Mouse (Mus musculus) adrenal gland (tissue): ENCODE measurements around the gene Frmpd1.

Experiments
- intact Hi-C: fragments of 180-260 bp; cut with DNase I; formaldehyde crosslinking; loops from one replicate; pipeline ENCODE4 v1.15.1; 2025

The Frmpd1 gene

GRCm38 (mm10) chr4:45311056-45311455, 126.4 kb downstream of the Frmpd1 start:
- intact Hi-C loops, result no loop called here

GRCm38 (mm10) chr4:45320159-45320816, 135.6 kb downstream of the Frmpd1 start:
- intact Hi-C loops, result no loop called here

- intact Hi-C loops, result no loop called here
These were observed 146.5 kb downstream of the Frmpd1 start for GRCm38 (mm10) chr4:45331139-45331538.

- intact Hi-C loops, result no loop called here
These were observed 147.8 kb downstream of the Frmpd1 start for GRCm38 (mm10) chr4:45332466-45332865.
